Mouse (Mus musculus) lung, adult 2 months (tissue): ENCODE measurements around the gene B4galt5.

Experiments used
- CTCF ChIP-seq: fragments of 200-500 bp; IDR thresholded peaks from 2 replicates; pipeline ENCODE4 v1.5.1; 2011; ENCODE audit warnings: mild to moderate bottlenecking, low read length, control low read depth; ENCODE audit not compliant: insufficient read depth
- POLR2A ChIP-seq: fragments of 200-500 bp; IDR thresholded peaks from 2 replicates; pipeline ENCODE4 v1.6.1; 2011; ENCODE audit warnings: low read depth, mild to moderate bottlenecking, control low read depth, low read length, borderline replicate concordance; ENCODE audit errors: extremely low read depth

GRCm38 (mm10) chr2:167281461-167281860 is 67.5 kb downstream of the B4galt5 start:
- no peak for TF ChIP-seq CTCF
- TF ChIP-seq POLR2A, result no peak
